Mouse (Mus musculus) kidney, adult 2 months (tissue): Measurements from ENCODE around the gene Dcun1d4.

ENCODE experiments used
- CTCF ChIP-seq: fragments of 200-500 bp; conservative IDR thresholded peaks from 2 replicates; pipeline ENCODE4 v1.5.1; 2011; ENCODE audit warnings: low read depth, mild to moderate bottlenecking, control low read depth, low read length, moderate library complexity, mixed read lengths; ENCODE audit not compliant: insufficient read depth, insufficient read length
- POLR2A ChIP-seq: fragments of 200-500 bp; IDR thresholded peaks from one replicate; pipeline ENCODE4 v1.6.1; 2011; ENCODE audit warnings: low read depth, low read length, control low read depth

GRCm38 (mm10) chr5:73564038-73564437 is 83.2 kb downstream of the Dcun1d4 start:
- TF ChIP-seq POLR2A: no peak
- no peak for TF ChIP-seq CTCF
